Mouse (Mus musculus) forebrain, embryonic 15.5 days (tissue): ENCODE data around the gene Casr. TPM values are rescaled to one million over a fixed set of nuclear protein-coding genes. Genes with fewer than 3 reads are reported as not detected.

Experiments used
- ATAC-seq: fragments of 200-750 bp; cut with Nextera tagmentation; replicated peaks from 2 replicates; pipeline ENCODE4 v1.8.0; 2017; ENCODE audit warnings: mild to moderate bottlenecking, moderate TSS enrichment, moderate library complexity
- H3K27ac ChIP-seq: fragments of 300-500 bp; sonication (generic); replicated peaks from 2 replicates; pipeline ENCODE4 v1.5.1; 2015; ENCODE audit warnings: mild to moderate bottlenecking, inconsistent platforms
- H3K27me3 ChIP-seq: fragments of 300-500 bp; sonication (generic); 2 replicates; pipeline ENCODE4 v1.6.1; 2015; ENCODE audit warnings: inconsistent platforms
- H3K36me3 ChIP-seq: fragments of 300-500 bp; sonication (generic); 2 replicates; pipeline ENCODE4 v1.6.1; 2015; ENCODE audit warnings: mild to moderate bottlenecking, inconsistent platforms
- H3K4me1 ChIP-seq: fragments of 300-500 bp; sonication (generic); 2 replicates; pipeline ENCODE4 v1.6.1; 2015; ENCODE audit warnings: inconsistent platforms
- H3K4me2 ChIP-seq: fragments of 300-500 bp; sonication (generic); replicated peaks from 2 replicates; pipeline ENCODE4 v1.6.1; 2015; ENCODE audit warnings: mild to moderate bottlenecking, inconsistent platforms
- H3K4me3 ChIP-seq: fragments of 300-500 bp; sonication (generic); 2 replicates; pipeline ENCODE4 v1.5.1; 2015; ENCODE audit warnings: mild to moderate bottlenecking, inconsistent platforms
- H3K9ac ChIP-seq: fragments of 300-500 bp; sonication (generic); replicated peaks from 2 replicates; pipeline ENCODE4 v1.6.1; 2015; ENCODE audit warnings: mild to moderate bottlenecking, inconsistent platforms
- H3K9me3 ChIP-seq: fragments of 300-500 bp; sonication (generic); 2 replicates; pipeline ENCODE4 v1.6.1; 2016; ENCODE audit warnings: inconsistent platforms
- WGBS: fragments of 180-500 bp; shearing (Covaris S2); methylation state at CpG from one replicate; pipeline ENCODE4 v1.1.7; 2015; ENCODE audit warnings: mixed read lengths; 5-methylcytosine and 5-hydroxymethylcytosine counted together
- polyA plus RNA-seq: library from polyadenylated mRNA; unstranded; fragments of >200 nt; fragmentation: Nextera tagmentation; extraction: Ambion mirVana; gene quantifications from 2 replicates; pipeline ENCODE4 v1.2.1, GENCODE M21; 2015

Casr gene
- polyA plus RNA-seq, 1 experiment from 2014 or later, result 0.04 TPM

- Histone ChIP-seq H3K27me3 (no peaks in the 10 kb centered on the region), H3K4me3 (no peak overlapping the region), H3K4me2 (no peak overlapping the region), H3K9ac (no peak overlapping the region), H3K4me1 (no peaks in the 10 kb centered on the region), H3K9me3 (no peaks in the 10 kb centered on the region), H3K36me3 (no peaks in the 10 kb centered on the region), H3K27ac (no peak overlapping the region)
- 91% methylated on average over 3 of the region's 3 CpGs for WGBS
- ATAC-seq, result no peak
Measured at GRCm38 (mm10) chr16:36543091-36543490, 18.9 kb downstream of the Casr start.

- H3K36me3 ChIP-seq, result no peaks in the 10 kb centered on the region
- no peak overlapping the region for H3K27ac ChIP-seq
- no peak overlapping the region for H3K4me3 ChIP-seq
- H3K9me3 ChIP-seq, result no peaks in the 10 kb centered on the region
- no peaks in the 10 kb centered on the region for H3K27me3 ChIP-seq
- no peak for ATAC-seq
- no peak overlapping the region for H3K9ac ChIP-seq
- no peak overlapping the region for H3K4me2 ChIP-seq
- no peaks in the 10 kb centered on the region for H3K4me1 ChIP-seq
- WGBS, result 61% methylated on average over 6 of the region's 6 CpGs
Measured at GRCm38 (mm10) chr16:36540834-36541233, 21.1 kb downstream of the Casr start.

GRCm38 (mm10) chr16:36532981-36533687 is 28.8 kb downstream of the Casr start:
- no peak overlapping the region for H3K4me3 ChIP-seq
- ATAC-seq, result no peak
- WGBS, result 77% methylated on average over 11 of the region's 11 CpGs

GRCm38 (mm10) chr16:36532046-36532445 is 29.9 kb downstream of the Casr start:
- Histone ChIP-seq H3K9ac (no peak overlapping the region), H3K4me3 (no peak overlapping the region), H3K27me3 (no peaks in the 10 kb centered on the region), H3K27ac (no peak overlapping the region), H3K4me2 (no peak overlapping the region), H3K4me1 (no peaks in the 10 kb centered on the region), H3K9me3 (no peaks in the 10 kb centered on the region), H3K36me3 (no peaks in the 10 kb centered on the region)
- ATAC-seq, result no peak
- 40% methylated on average over 4 of the region's 4 CpGs for WGBS

More at GRCm38 (mm10) chr16:36532981-36533687, 28.8 kb downstream of the Casr start:
- Histone ChIP-seq H3K4me2 (no peak overlapping the region), H3K36me3 (no peaks in the 10 kb centered on the region), H3K9me3 (no peaks in the 10 kb centered on the region), H3K27ac (no peak overlapping the region), H3K4me1 (no peaks in the 10 kb centered on the region), H3K27me3 (no peaks in the 10 kb centered on the region), H3K9ac (no peak overlapping the region)

- Histone ChIP-seq H3K27me3 (no peaks in the 10 kb centered on the region), H3K4me1 (no peaks in the 10 kb centered on the region), H3K4me2 (no peak overlapping the region), H3K36me3 (no peaks in the 10 kb centered on the region), H3K9me3 (no peaks in the 10 kb centered on the region), H3K27ac (no peak overlapping the region), H3K9ac (no peak overlapping the region), H3K4me3 (no peak overlapping the region)
- ATAC-seq, result no peak
- WGBS, result 80% methylated on average over 5 of the region's 5 CpGs
Measured at GRCm38 (mm10) chr16:36531630-36532029, 30.3 kb downstream of the Casr start.

- Histone ChIP-seq H3K9ac (no peak overlapping the region), H3K4me2 (no peak overlapping the region), H3K27me3 (no peaks in the 10 kb centered on the region), H3K4me3 (no peak overlapping the region), H3K27ac (no peak overlapping the region), H3K36me3 (no peaks in the 10 kb centered on the region), H3K9me3 (no peaks in the 10 kb centered on the region), H3K4me1 (no peaks in the 10 kb centered on the region)
- no peak for ATAC-seq
- WGBS, result 78% methylated on average over 15 of the region's 15 CpGs
Measured at GRCm38 (mm10) chr16:36530566-36531552, 31.1 kb downstream of the Casr start.

- Histone ChIP-seq H3K4me3 (no peak overlapping the region), H3K36me3 (no peaks in the 10 kb centered on the region), H3K4me1 (no peaks in the 10 kb centered on the region), H3K9ac (no peak overlapping the region), H3K27me3 (no peaks in the 10 kb centered on the region), H3K9me3 (no peaks in the 10 kb centered on the region), H3K4me2 (no peak overlapping the region), H3K27ac (no peak overlapping the region)
- 70% methylated on average over 3 of the region's 3 CpGs for WGBS
- no peak for ATAC-seq
Measured at GRCm38 (mm10) chr16:36528822-36529221, 33.1 kb downstream of the Casr start.

GRCm38 (mm10) chr16:36526596-36527282 is 35.2 kb downstream of the Casr start:
- Histone ChIP-seq H3K4me2 (no peak overlapping the region), H3K4me3 (no peak overlapping the region), H3K36me3 (no peaks in the 10 kb centered on the region), H3K9me3 (no peaks in the 10 kb centered on the region), H3K4me1 (no peaks in the 10 kb centered on the region), H3K27ac (no peak overlapping the region), H3K9ac (no peak overlapping the region), H3K27me3 (no peaks in the 10 kb centered on the region)
- ATAC-seq, result no peak
- WGBS, result 54% methylated on average over 6 of the region's 6 CpGs

GRCm38 (mm10) chr16:36523095-36523494 is 38.8 kb downstream of the Casr start:
- Histone ChIP-seq H3K4me1 (no peaks in the 10 kb centered on the region), H3K4me3 (no peak overlapping the region), H3K4me2 (no peak overlapping the region), H3K9me3 (no peaks in the 10 kb centered on the region), H3K9ac (no peak overlapping the region), H3K36me3 (no peaks in the 10 kb centered on the region), H3K27ac (no peak overlapping the region), H3K27me3 (no peaks in the 10 kb centered on the region)
- ATAC-seq, result no peak
- 78% methylated on average over 5 of the region's 5 CpGs for WGBS

GRCm38 (mm10) chr16:36516355-36516754 is 45.6 kb downstream of the Casr start:
- Histone ChIP-seq H3K27me3 (no peaks in the 10 kb centered on the region), H3K9ac (no peak overlapping the region), H3K36me3 (no peaks in the 10 kb centered on the region), H3K4me2 (no peak overlapping the region), H3K27ac (no peak overlapping the region), H3K4me1 (no peaks in the 10 kb centered on the region), H3K4me3 (no peak overlapping the region), H3K9me3 (no peaks in the 10 kb centered on the region)
- WGBS, result 90% methylated on average over 2 of the region's 2 CpGs
- no peak for ATAC-seq

- Histone ChIP-seq H3K4me1 (no peaks in the 10 kb centered on the region), H3K27ac (no peak overlapping the region), H3K4me3 (no peak overlapping the region), H3K36me3 (no peaks in the 10 kb centered on the region), H3K9ac (no peak overlapping the region), H3K27me3 (no peaks in the 10 kb centered on the region), H3K9me3 (no peaks in the 10 kb centered on the region), H3K4me2 (no peak overlapping the region)
- ATAC-seq, result no peak
- 93% methylated on average over 5 of the region's 5 CpGs for WGBS
Measured at GRCm38 (mm10) chr16:36507300-36507699, 54.6 kb downstream of the Casr start.

- ATAC-seq, result no peak
- Histone ChIP-seq H3K27me3 (no peaks in the 10 kb centered on the region), H3K9me3 (no peaks in the 10 kb centered on the region), H3K4me2 (no peak overlapping the region), H3K36me3 (no peaks in the 10 kb centered on the region), H3K27ac (no peak overlapping the region), H3K4me1 (no peaks in the 10 kb centered on the region), H3K4me3 (no peak overlapping the region), H3K9ac (no peak overlapping the region)
Measured at GRCm38 (mm10) chr16:36506827-36507226, 55.1 kb downstream of the Casr start.
